Mouse (Mus musculus) lung, embryonic 16.5 days (tissue): Measurements from ENCODE around the gene Slc30a2. TPM values are rescaled to one million over a fixed set of nuclear protein-coding genes. Genes with fewer than 3 reads are reported as not detected.

Experiments used
- ATAC-seq: fragments of 200-750 bp; cut with Nextera tagmentation; 2 replicates; pipeline ENCODE4 v1.8.0; 2017; ENCODE audit warnings: low read depth, mild to moderate bottlenecking, moderate library complexity
- H3K27ac ChIP-seq: fragments of 300-500 bp; sonication (generic); 2 replicates; pipeline ENCODE4 v1.5.1; 2014; ENCODE audit warnings: mild to moderate bottlenecking, control low read depth, low read length
- H3K27me3 ChIP-seq: fragments of 300-500 bp; sonication (generic); 2 replicates; pipeline ENCODE4 v1.6.1; 2014; ENCODE audit warnings: low read depth, low read length, mixed read lengths; ENCODE audit not compliant: control insufficient read depth, insufficient read depth
- H3K36me3 ChIP-seq: fragments of 300-500 bp; sonication (generic); 2 replicates; pipeline ENCODE4 v1.6.1; 2014; ENCODE audit warnings: low read length; ENCODE audit not compliant: control insufficient read depth, insufficient read depth
- H3K4me1 ChIP-seq: fragments of 300-500 bp; sonication (generic); replicated peaks from 2 replicates; pipeline ENCODE4 v1.6.1; 2014; ENCODE audit warnings: low read length, mixed read lengths; ENCODE audit not compliant: control insufficient read depth, insufficient read depth
- H3K4me2 ChIP-seq: fragments of 300-500 bp; sonication (generic); 2 replicates; pipeline ENCODE4 v1.6.1; 2014; ENCODE audit warnings: low read depth, low read length, control low read depth
- H3K4me3 ChIP-seq: fragments of 300-500 bp; sonication (generic); 2 replicates; pipeline ENCODE4 v1.5.1; 2014; ENCODE audit warnings: mild to moderate bottlenecking, low read length, control low read depth
- H3K9ac ChIP-seq: fragments of 300-500 bp; sonication (generic); 2 replicates; pipeline ENCODE4 v1.6.1; 2014; ENCODE audit warnings: low read length, control low read depth
- H3K9me3 ChIP-seq: fragments of 300-500 bp; sonication (generic); 2 replicates; pipeline ENCODE4 v1.6.1; 2016; ENCODE audit warnings: low read length; ENCODE audit not compliant: control insufficient read depth
- WGBS: fragments of 180-500 bp; shearing (Covaris S2); extraction: QIAGEN DNeasy Blood & Tissue Kit; methylation state at CpG from one replicate; pipeline ENCODE4 v1.1.7; 2014; 5-methylcytosine and 5-hydroxymethylcytosine counted together
- polyA plus RNA-seq: library from polyadenylated mRNA; unstranded; fragments of >200 nt; fragmentation: Nextera tagmentation; extraction: Ambion mirVana; gene quantifications from 2 replicates; pipeline ENCODE4 v1.2.1, GENCODE M21; 2015

Slc30a2 gene
- polyA plus RNA-seq, 1 experiment from 2014 or later, result 0.29 TPM

DNA sequence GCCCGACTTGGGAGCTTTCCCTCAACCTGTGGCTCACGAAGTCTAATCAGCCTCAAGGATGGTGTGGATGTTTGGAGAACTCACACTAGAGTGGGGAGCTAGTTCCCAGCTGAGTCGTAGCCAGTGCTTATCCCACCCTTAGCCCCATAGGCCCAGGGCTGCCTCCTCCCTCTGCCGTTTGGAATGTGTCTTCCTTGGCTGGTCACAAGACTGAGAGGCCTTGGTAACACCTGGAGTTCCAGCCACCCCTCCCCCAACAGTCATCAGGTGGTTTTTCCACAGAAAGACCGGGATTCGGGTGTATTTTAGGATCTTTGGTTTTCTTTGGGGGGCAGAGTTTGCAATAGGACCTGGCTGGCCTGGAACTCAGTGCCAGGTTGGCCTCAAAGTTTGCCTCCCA lies 7.7 kb downstream of the Slc30a2 start:
- Histone ChIP-seq H3K9ac (no peak overlapping the region), H3K4me1 (peaks cover 18% of the 10 kb centered on the region), H3K9me3 (no peaks in the 10 kb centered on the region), H3K27me3 (peaks cover 3% of the 10 kb centered on the region), H3K4me3 (no peak overlapping the region), H3K4me2 (no peak overlapping the region), H3K36me3 (no peaks in the 10 kb centered on the region), H3K27ac (no peak overlapping the region)
- 64% methylated on average over 6 of the region's 6 CpGs for WGBS
- no peak for ATAC-seq

- Histone ChIP-seq H3K4me1 (peaks cover 28% of the 10 kb centered on the region), H3K9me3 (no peaks in the 10 kb centered on the region), H3K27me3 (no peaks in the 10 kb centered on the region; the same call in 1 of the 2 replicates), H3K27ac (no peak overlapping the region), H3K36me3 (no peaks in the 10 kb centered on the region), H3K9ac (0 out of 2 replicates have a peak overlapping the region, but pooled peaks have one; percentile 1), H3K4me2 (no peak overlapping the region), H3K4me3 (no peak overlapping the region)
- WGBS, result 47% methylated on average over 18 of the region's 18 CpGs
- ATAC-seq, result no peak
Observed at GRCm38 (mm10) chr4:134351329-134352260, 8.6 kb downstream of the Slc30a2 start.

DNA sequence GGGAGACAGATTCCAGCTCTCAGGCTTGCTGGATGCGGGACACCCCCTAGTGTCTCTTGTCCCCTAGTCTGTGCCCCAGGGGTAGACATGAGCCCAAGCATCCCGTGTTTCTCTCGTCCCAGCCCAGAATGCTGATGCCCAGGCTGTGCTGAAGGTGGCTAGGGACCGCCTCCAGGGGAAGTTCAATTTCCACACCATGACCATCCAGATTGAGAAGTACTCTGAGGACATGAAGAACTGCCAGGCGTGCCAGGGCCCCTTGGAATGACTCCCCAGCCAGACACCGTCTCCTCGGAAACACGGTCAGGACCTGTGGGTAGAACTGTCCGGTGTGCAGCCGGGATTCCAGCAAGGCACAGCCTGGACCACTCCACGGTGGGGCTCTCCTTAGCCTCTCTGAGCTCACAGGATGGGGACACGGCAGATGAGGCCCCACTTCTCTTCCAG lies 9.3 kb downstream of the Slc30a2 start:
- no peak overlapping the region for H3K4me2 ChIP-seq
- H3K27me3 ChIP-seq, result no peaks in the 10 kb centered on the region
- WGBS, result 69% methylated on average over 12 of the region's 12 CpGs
- ATAC-seq, result no peak
- H3K4me1 ChIP-seq, result peaks cover 32% of the 10 kb centered on the region
- H3K9me3 ChIP-seq, result no peaks in the 10 kb centered on the region
- H3K9ac ChIP-seq, result no peak overlapping the region
- no peaks in the 10 kb centered on the region for H3K36me3 ChIP-seq
- no peak overlapping the region for H3K27ac ChIP-seq
- H3K4me3 ChIP-seq, result no peak overlapping the region

DNA sequence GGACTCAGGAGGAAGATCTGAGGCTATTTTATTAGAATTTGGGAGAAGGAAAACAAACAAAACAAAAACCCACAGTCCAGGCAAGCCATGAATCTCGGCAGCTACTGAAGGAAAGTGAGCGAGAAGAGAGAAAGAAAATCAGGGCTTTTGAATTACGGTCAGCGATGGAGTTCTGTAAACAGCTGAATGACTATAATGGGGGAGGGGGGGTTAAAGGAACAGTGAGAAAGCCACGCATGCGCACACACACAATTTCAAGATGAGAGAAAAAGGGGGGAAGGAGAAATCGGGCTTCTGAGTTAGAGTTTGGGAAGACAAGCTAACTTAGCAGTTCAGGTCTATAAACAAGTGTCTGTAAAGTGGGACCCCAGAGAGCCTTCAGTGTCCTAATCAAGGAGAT lies 9.9 kb downstream of the Slc30a2 start:
- no peaks in the 10 kb centered on the region for H3K27me3 ChIP-seq

GRCm38 (mm10) chr4:134353527-134354409 lies 10.8 kb downstream of the Slc30a2 start:
- Histone ChIP-seq H3K4me3 (no peak overlapping the region), H3K9me3 (no peaks in the 10 kb centered on the region), H3K9ac (no peak overlapping the region), H3K27me3 (no peaks in the 10 kb centered on the region), H3K4me2 (no peak overlapping the region), H3K36me3 (no peaks in the 10 kb centered on the region), H3K4me1 (peaks cover 26% of the 10 kb centered on the region), H3K27ac (no peak overlapping the region)
- WGBS, result 58% methylated on average over 5 of the region's 5 CpGs
- no peak for ATAC-seq

More for the DNA sequence above, 9.9 kb downstream of the Slc30a2 start:
- no peak overlapping the region for H3K4me3 ChIP-seq
- no peaks in the 10 kb centered on the region for H3K36me3 ChIP-seq
- H3K9me3 ChIP-seq, result no peaks in the 10 kb centered on the region
- no peak overlapping the region for H3K27ac ChIP-seq
- WGBS, result 55% methylated on average over 7 of the region's 7 CpGs
- no peak overlapping the region for H3K4me2 ChIP-seq
- peaks cover 32% of the 10 kb centered on the region for H3K4me1 ChIP-seq
- no peak for ATAC-seq
- no peak overlapping the region for H3K9ac ChIP-seq

GRCm38 (mm10) chr4:134355841-134356452 lies 13.0 kb downstream of the Slc30a2 start:
- H3K4me1 ChIP-seq, result peaks cover 26% of the 10 kb centered on the region
- WGBS, result 23% methylated on average over 16 of the region's 16 CpGs

GRCm38 (mm10) chr4:134356591-134357460 lies 13.8 kb downstream of the Slc30a2 start:
- Histone ChIP-seq H3K9me3 (no peaks in the 10 kb centered on the region), H3K4me3 (peak overlapping the region; percentile 11; the same call in 1 of the 2 replicates), H3K27me3 (no peaks in the 10 kb centered on the region), H3K36me3 (no peaks in the 10 kb centered on the region), H3K4me2 (peak overlapping the region; percentile 35), H3K9ac (peak overlapping the region; percentile 5; the same call in 1 of the 2 replicates), H3K4me1 (peaks cover 19% of the 10 kb centered on the region), H3K27ac (peak overlapping the region; percentile 64)
- 13% methylated on average over 22 of the region's 22 CpGs for WGBS
- ATAC-seq, result peak; percentile 63

More at GRCm38 (mm10) chr4:134355841-134356452, 13.0 kb downstream of the Slc30a2 start:
- Histone ChIP-seq H3K9ac (no peak overlapping the region), H3K9me3 (no peaks in the 10 kb centered on the region), H3K4me3 (no peak overlapping the region), H3K27me3 (no peaks in the 10 kb centered on the region), H3K27ac (peak overlapping the region; percentile 35), H3K4me2 (no peak overlapping the region), H3K36me3 (no peaks in the 10 kb centered on the region)
- peak; percentile 47 for ATAC-seq

DNA sequence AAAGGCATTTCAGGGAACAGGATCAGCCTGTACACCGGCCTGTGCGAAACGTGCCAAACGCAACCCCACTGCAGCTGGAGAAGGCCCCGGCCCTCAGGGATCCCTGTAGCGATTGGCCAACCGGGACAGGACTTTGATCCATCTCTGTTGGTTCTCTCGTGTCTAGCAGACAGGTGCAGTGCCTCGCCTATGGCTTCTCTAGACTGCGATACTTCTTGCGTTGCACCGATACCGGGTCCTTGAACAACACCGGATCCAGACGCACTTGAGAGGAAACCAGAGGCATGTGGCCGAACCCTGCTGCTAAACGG lies 14.4 kb downstream of the Slc30a2 start:
- peak overlapping the region; percentile 64 for H3K27ac ChIP-seq
- WGBS, result 33% methylated on average over 17 of the region's 17 CpGs
- no peaks in the 10 kb centered on the region for H3K27me3 ChIP-seq
- H3K4me1 ChIP-seq, result peaks cover 16% of the 10 kb centered on the region
- H3K36me3 ChIP-seq, result no peaks in the 10 kb centered on the region
- no peak overlapping the region; the same call in 1 of the 2 replicates for H3K9ac ChIP-seq
- no peaks in the 10 kb centered on the region for H3K9me3 ChIP-seq
- ATAC-seq, result no peak
- peak overlapping the region; percentile 35 for H3K4me2 ChIP-seq
- H3K4me3 ChIP-seq, result peak overlapping the region; percentile 11; the same call in 1 of the 2 replicates
